Mouse (Mus musculus) CH12.LX (cell line): ENCODE data around the gene Zbtb21. TPM values are rescaled to one million over a fixed set of nuclear protein-coding genes. Genes with fewer than 3 reads are reported as not detected.

Experiments
- DNase-seq: peaks from one replicate; pipeline ENCODE4 v3.0.0-alpha.2; 2013; ENCODE audit errors: extremely low read depth
- H3K27ac ChIP-seq: 2 replicates; pipeline ENCODE4 v1.5.1; 2012; ENCODE audit warnings: low read depth, mild to moderate bottlenecking, control low read depth, moderate library complexity; ENCODE audit not compliant: insufficient read depth
- H3K27me3 ChIP-seq: replicated peaks from 2 replicates; pipeline ENCODE3; 2012; ENCODE audit warnings: inconsistent platforms
- H3K36me3 ChIP-seq, 2 experiments: replicated peaks in 1 of 2; 2 replicates each; pipeline versions ENCODE3 to v1.6.1; 2012; ENCODE audit warnings: inconsistent platforms in 1 of 2, low read length in 1 of 2, mild to moderate bottlenecking in 1 of 2, mixed read lengths in 1 of 2, moderate library complexity in 1 of 2; ENCODE audit not compliant: control insufficient read depth in 1 of 2, insufficient read depth in 1 of 2
- H3K4me1 ChIP-seq, 2 experiments: 2 replicates each; pipeline ENCODE4 v1.6.1; 2012; ENCODE audit warnings: inconsistent platforms in 1 of 2, moderate library complexity in 1 of 2; ENCODE audit not compliant: insufficient read depth in 2 of 2, control insufficient read depth in 1 of 2
- H3K4me2 ChIP-seq: 2 replicates; pipeline ENCODE4 v1.6.1; 2012; ENCODE audit warnings: low read depth, mild to moderate bottlenecking, control low read depth; ENCODE audit not compliant: poor library complexity, insufficient read depth, severe bottlenecking
- H3K4me3 ChIP-seq, 3 experiments: fragments of 150-350 bp in 1 of 3; sonication (generic) in 1 of 3; replicated peaks in 1 of 3; 2 replicates each; pipeline versions ENCODE3 to v1.5.1; 2011 to 2012; ENCODE audit warnings: low read depth in 2 of 3, low read length in 2 of 3, mild to moderate bottlenecking in 2 of 3, moderate library complexity in 2 of 3, control low read depth in 1 of 3, improper control_type of control experiment in 1 of 3, inconsistent platforms in 1 of 3, mixed read lengths in 1 of 3; ENCODE audit not compliant: poor library complexity in 1 of 3
- H3K79me2 ChIP-seq: replicated peaks from 2 replicates; pipeline ENCODE4 v1.6.1; 2012; ENCODE audit warnings: mild to moderate bottlenecking, moderate library complexity; ENCODE audit not compliant: control insufficient read depth, poor library complexity, insufficient read depth, severe bottlenecking; ENCODE audit errors: extremely low read depth
- H3K9ac ChIP-seq: 2 replicates; pipeline ENCODE4 v1.6.1; 2012; ENCODE audit warnings: low read depth, mild to moderate bottlenecking, control low read depth, moderate library complexity; ENCODE audit not compliant: insufficient read depth
- H3K9me3 ChIP-seq: replicated peaks from 2 replicates; pipeline ENCODE3; 2012; ENCODE audit warnings: low read length, inconsistent platforms, mixed read lengths
- BHLHE40 ChIP-seq: IDR thresholded peaks from 2 replicates; pipeline ENCODE4 v1.6.1; 2011; ENCODE audit warnings: mild to moderate bottlenecking, low read depth, low read length, improper control_type of control experiment
- CHD2 ChIP-seq: IDR thresholded peaks from 2 replicates; pipeline ENCODE4 v1.6.1; 2011; ENCODE audit warnings: low read length, improper control_type of control experiment
- CTCF ChIP-seq, 2 experiments: IDR thresholded peaks in 1 of 2; conservative IDR thresholded peaks in 1 of 2; 2 replicates each; pipeline ENCODE4 v1.5.1; 2011 to 2012; ENCODE audit warnings: low read depth in 2 of 2, low read length in 2 of 2, improper control_type of control experiment in 1 of 2, inconsistent platforms in 1 of 2, mild to moderate bottlenecking in 1 of 2, moderate library complexity in 1 of 2
- ELF1 ChIP-seq: IDR thresholded peaks from 2 replicates; pipeline ENCODE4 v1.6.1; 2014; ENCODE audit warnings: low read depth, mild to moderate bottlenecking, inconsistent platforms, low read length, improper control_type of control experiment
- HCFC1 ChIP-seq: IDR thresholded peaks from 2 replicates; pipeline ENCODE4 v1.6.1; 2012; ENCODE audit warnings: low read depth, mild to moderate bottlenecking, inconsistent platforms, low read length, improper control_type of control experiment
- IRF4 ChIP-seq: IDR thresholded peaks from 2 replicates; pipeline ENCODE4 v1.6.1; 2014; ENCODE audit warnings: low read depth, mild to moderate bottlenecking, inconsistent platforms, low read length, improper control_type of control experiment
- KAT2A ChIP-seq: IDR thresholded peaks from 2 replicates; pipeline ENCODE4 v1.6.1; 2012; ENCODE audit warnings: low read length, improper control_type of control experiment, inconsistent platforms; ENCODE audit not compliant: insufficient replicate concordance
- MAFK ChIP-seq: IDR thresholded peaks from 2 replicates; pipeline ENCODE4 v1.6.1; 2011; ENCODE audit warnings: low read length, improper control_type of control experiment; ENCODE audit not compliant: insufficient replicate concordance
- MAX ChIP-seq: IDR thresholded peaks from 2 replicates; pipeline ENCODE4 v1.6.1; 2011; ENCODE audit warnings: low read length, improper control_type of control experiment
- MAZ ChIP-seq: IDR thresholded peaks from 2 replicates; pipeline ENCODE4 v1.6.1; 2012; ENCODE audit warnings: low read depth, mild to moderate bottlenecking, inconsistent platforms, low read length, improper control_type of control experiment, moderate library complexity
- MEF2A ChIP-seq: IDR thresholded peaks from 2 replicates; pipeline ENCODE4 v1.6.1; 2014; ENCODE audit warnings: low read depth, mild to moderate bottlenecking, inconsistent platforms, low read length, improper control_type of control experiment, borderline replicate concordance
- MXI1 ChIP-seq: IDR thresholded peaks from 2 replicates; pipeline ENCODE4 v1.6.1; 2011; ENCODE audit warnings: mild to moderate bottlenecking, low read depth, low read length, improper control_type of control experiment
- MYC ChIP-seq: IDR thresholded peaks from 2 replicates; pipeline ENCODE4 v1.6.1; 2011; ENCODE audit warnings: low read depth, mild to moderate bottlenecking, improper control_type of control experiment, low read length
- NELFE ChIP-seq: IDR thresholded peaks from 2 replicates; pipeline ENCODE4 v1.6.1; 2011; ENCODE audit warnings: low read depth, low read length, improper control_type of control experiment
- RAD21 ChIP-seq: IDR thresholded peaks from 2 replicates; pipeline ENCODE4 v1.6.1; 2011; ENCODE audit warnings: low read depth, mild to moderate bottlenecking, low read length, improper control_type of control experiment, moderate library complexity
- SIN3A ChIP-seq: IDR thresholded peaks from 2 replicates; pipeline ENCODE4 v1.6.1; 2012; ENCODE audit warnings: low read length, improper control_type of control experiment, inconsistent platforms
- TBP ChIP-seq: conservative IDR thresholded peaks from 2 replicates; pipeline ENCODE4 v1.6.1; 2011; ENCODE audit warnings: low read depth, low read length, improper control_type of control experiment
- TCF12 ChIP-seq: IDR thresholded peaks from 2 replicates; pipeline ENCODE4 v1.6.1; 2014; ENCODE audit warnings: low read depth, mild to moderate bottlenecking, inconsistent platforms, low read length, improper control_type of control experiment
- UBTF ChIP-seq: IDR thresholded peaks from 2 replicates; pipeline ENCODE4 v1.6.1; 2012; ENCODE audit warnings: low read depth, mild to moderate bottlenecking, inconsistent platforms, low read length, improper control_type of control experiment, moderate library complexity
- USF1 ChIP-seq: IDR thresholded peaks from 2 replicates; pipeline ENCODE4 v1.6.1; 2014; ENCODE audit warnings: low read depth, mild to moderate bottlenecking, inconsistent platforms, low read length, improper control_type of control experiment
- ZKSCAN1 ChIP-seq: IDR thresholded peaks from 2 replicates; pipeline ENCODE4 v1.6.1; 2012; ENCODE audit warnings: low read depth, inconsistent platforms, low read length, improper control_type of control experiment, borderline replicate concordance
- ZMIZ1 ChIP-seq: IDR thresholded peaks from 2 replicates; pipeline ENCODE4 v1.6.1; 2012; ENCODE audit warnings: low read depth, mild to moderate bottlenecking, inconsistent platforms, low read length, improper control_type of control experiment
- dilution Hi-C: fragments of 300-500 bp; cut with MboI; formaldehyde crosslinking; loops from 2 replicates; pipeline ENCODE4 v1.14.3; 2020; ENCODE audit warnings: low sequenced_read_pairs; ENCODE audit not compliant: extremely low pct_unique_long_range_greater_than_20kb, extremely low pct_ligation_motif_present
- in situ Hi-C: fragments of 300-500 bp; cut with MboI; formaldehyde crosslinking; loops from 3 replicates; pipeline ENCODE4 v1.14.3; 2019; ENCODE audit warnings: low sequenced_read_pairs, low pct_ligation_motif_present, low pct_unique_long_range_greater_than_20kb, mixed read lengths
- polyA plus RNA-seq: library from polyadenylated mRNA; unstranded; fragments of >175 nt; gene quantifications from 2 replicates; pipeline ENCODE4 v1.2.1, GENCODE M21; 2012; ENCODE audit warnings: low read depth; ENCODE audit not compliant: insufficient read length
- total RNA-seq, 2 experiments: library from RNA; depleted of rRNA; stranded (reverse); fragments of 300-350 nt in 1 of 2; fragments of >200 nt in 1 of 2; gene quantifications; 2 replicates each; pipeline ENCODE4 v1.2.3; 2012 to 2014

Gene Zbtb21
- total and polyA plus RNA-seq, 3 experiments = 9.9 to 24.8 (median 13.2) TPM

- Histone ChIP-seq H3K9me3 (no peaks in the 10 kb centered on the region), H3K36me3 (no peaks in the 10 kb centered on the region), H3K27me3 (no peaks in the 10 kb centered on the region), H3K4me2 (no peak overlapping the region), H3K4me3 (no peak overlapping the region), H3K9ac (no peak overlapping the region), H3K4me1 (no peaks in the 10 kb centered on the region), H3K27ac (no peak overlapping the region), H3K79me2 (no peaks in the 10 kb centered on the region)
- dilution Hi-C loops = no loop called here
- no peak for DNase-seq
- TF ChIP-seq BHLHE40 (no peak), MAX (no peak), MAFK (no peak), SIN3A (no peak), MAZ (no peak), ZKSCAN1 (no peak), TBP (no peak), MEF2A (no peak)
- in situ Hi-C loops = no loop called here
Measured at GRCm38 (mm10) chr16:97912873-97913272, 49.5 kb downstream of the Zbtb21 start.

- no peaks in the 10 kb centered on the region for H3K27me3 ChIP-seq
- H3K4me1 ChIP-seq = no peaks in the 10 kb centered on the region
- no peaks in the 10 kb centered on the region for H3K79me2 ChIP-seq
- in situ Hi-C loops = no loop called here
- H3K36me3 ChIP-seq = no peaks in the 10 kb centered on the region
- no peak for DNase-seq
- TF ChIP-seq RAD21 = no peak
- no peak for TF ChIP-seq UBTF
- no peak for TF ChIP-seq CTCF (conservative IDR thresholded peaks at IDR 0.05 in 1 of 2, IDR thresholded peaks at IDR 0.05 in 1 of 2; ENCODE audit: low read depth in 2 of 2, low read length in 2 of 2)
- no peak for TF ChIP-seq USF1
- TF ChIP-seq ZMIZ1 = no peak
- no peak for TF ChIP-seq IRF4
- TF ChIP-seq HCFC1 = no peak
- no peak for TF ChIP-seq CHD2
- TF ChIP-seq ZKSCAN1 = no peak
- no peak for TF ChIP-seq MXI1
- no peak for TF ChIP-seq MAFK
- no peak for TF ChIP-seq TBP
- no peak for TF ChIP-seq MYC
- TF ChIP-seq ELF1 = no peak
- TF ChIP-seq NELFE = no peak
- no peak for TF ChIP-seq MEF2A
- no peak for TF ChIP-seq MAX
- TF ChIP-seq KAT2A = no peak
- TF ChIP-seq TCF12 = no peak
- TF ChIP-seq, all 38 proteins: peak for 0
- Histone ChIP-seq H3K4me3 (no peak overlapping the region), H3K9ac (no peak overlapping the region), H3K4me2 (no peak overlapping the region), H3K27ac (no peak overlapping the region), H3K9me3 (no peaks in the 10 kb centered on the region)
- dilution Hi-C loops = no loop called here
Measured at GRCm38 (mm10) chr16:97909356-97909755, 53.1 kb downstream of the Zbtb21 start.
